Mouse (Mus musculus) intestine, embryonic 14.5 days (tissue): ENCODE data around the gene Lrch3. TPM values are rescaled to one million over a fixed set of nuclear protein-coding genes. Genes with fewer than 3 reads are reported as not detected.

Experiments used
- ATAC-seq: fragments of 200-750 bp; cut with Nextera tagmentation; replicated peaks from 2 replicates; pipeline ENCODE4 v1.8.0; 2017; ENCODE audit warnings: low read depth, moderate number of reproducible peaks, moderate TSS enrichment, moderate library complexity; ENCODE audit not compliant: low FRiP score, low TSS enrichment
- DNase-seq: peaks from one replicate; pipeline ENCODE4 v3.0.0-alpha.2; 2018; ENCODE audit warnings: low spot score
- H3K27ac ChIP-seq: fragments of 300-500 bp; sonication (generic); 2 replicates; pipeline ENCODE4 v1.5.1; 2014; ENCODE audit warnings: low read depth, mild to moderate bottlenecking, control low read depth
- H3K27me3 ChIP-seq: fragments of 300-500 bp; sonication (generic); replicated peaks from 2 replicates; pipeline ENCODE4 v1.6.1; 2014; ENCODE audit warnings: low read length, control low read depth; ENCODE audit not compliant: control insufficient read depth, insufficient read depth
- H3K36me3 ChIP-seq: fragments of 300-500 bp; sonication (generic); 2 replicates; pipeline ENCODE4 v1.6.1; 2014; ENCODE audit warnings: low read length, control low read depth; ENCODE audit not compliant: control insufficient read depth, insufficient read depth
- H3K4me1 ChIP-seq: fragments of 300-500 bp; sonication (generic); replicated peaks from 2 replicates; pipeline ENCODE4 v1.6.1; 2014; ENCODE audit warnings: low read length, control low read depth, mixed read lengths; ENCODE audit not compliant: control insufficient read depth, insufficient read depth
- H3K4me2 ChIP-seq: fragments of 300-500 bp; sonication (generic); 2 replicates; pipeline ENCODE4 v1.6.1; 2014; ENCODE audit warnings: low read length
- H3K4me3 ChIP-seq: fragments of 300-500 bp; sonication (generic); 2 replicates; pipeline ENCODE4 v1.5.1; 2014; ENCODE audit warnings: low read depth, low read length, control low read depth, mixed read lengths
- H3K9ac ChIP-seq: fragments of 300-500 bp; sonication (generic); 2 replicates; pipeline ENCODE4 v1.6.1; 2014; ENCODE audit warnings: mild to moderate bottlenecking, low read length
- H3K9me3 ChIP-seq: fragments of 300-500 bp; sonication (generic); 2 replicates; pipeline ENCODE4 v1.6.1; 2016; ENCODE audit warnings: low read length, control low read depth; ENCODE audit not compliant: control insufficient read depth
- WGBS: fragments of 180-500 bp; shearing (Covaris S2); extraction: QIAGEN DNeasy Blood & Tissue Kit; methylation state at CpG from one replicate; pipeline ENCODE4 v1.1.7; 2014; 5-methylcytosine and 5-hydroxymethylcytosine counted together
- polyA plus RNA-seq: library from polyadenylated mRNA; unstranded; fragments of >200 nt; fragmentation: Nextera tagmentation; extraction: Ambion mirVana; gene quantifications from 2 replicates; pipeline ENCODE4 v1.2.1, GENCODE M21; 2014

Gene Lrch3
- polyA plus RNA-seq, 1 experiment from 2014 or later, result 22.1 TPM

DNA sequence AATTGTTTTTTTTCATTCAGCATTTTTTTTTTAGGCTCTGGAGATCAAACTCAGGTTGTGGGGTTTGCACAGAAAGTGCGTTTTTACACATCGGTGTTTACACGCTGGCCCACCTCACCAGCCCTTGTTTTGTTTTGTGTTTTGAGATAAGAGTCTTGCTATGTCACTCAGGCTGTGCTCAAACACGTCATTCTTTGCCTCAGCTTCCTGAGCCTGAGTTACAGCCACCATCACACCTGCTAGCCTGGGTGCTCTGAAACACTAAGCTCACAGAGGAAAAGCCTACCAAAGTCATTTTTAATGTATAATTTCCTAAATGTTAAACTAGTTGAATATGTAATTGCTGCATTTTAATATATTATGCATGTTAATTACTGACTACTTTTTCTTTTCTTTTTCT lies 67.5 kb downstream of the Lrch3 start:
- Histone ChIP-seq H3K36me3 (peaks cover 62% of the 10 kb centered on the region), H3K4me2 (no peak overlapping the region), H3K9ac (no peak overlapping the region), H3K4me1 (no peaks in the 10 kb centered on the region), H3K9me3 (no peaks in the 10 kb centered on the region), H3K4me3 (no peak overlapping the region), H3K27ac (no peak overlapping the region), H3K27me3 (no peaks in the 10 kb centered on the region)
- ATAC-seq, result no peak
- no peak for DNase-seq
- WGBS, result 89% methylated on average over 4 of the region's 4 CpGs

DNA sequence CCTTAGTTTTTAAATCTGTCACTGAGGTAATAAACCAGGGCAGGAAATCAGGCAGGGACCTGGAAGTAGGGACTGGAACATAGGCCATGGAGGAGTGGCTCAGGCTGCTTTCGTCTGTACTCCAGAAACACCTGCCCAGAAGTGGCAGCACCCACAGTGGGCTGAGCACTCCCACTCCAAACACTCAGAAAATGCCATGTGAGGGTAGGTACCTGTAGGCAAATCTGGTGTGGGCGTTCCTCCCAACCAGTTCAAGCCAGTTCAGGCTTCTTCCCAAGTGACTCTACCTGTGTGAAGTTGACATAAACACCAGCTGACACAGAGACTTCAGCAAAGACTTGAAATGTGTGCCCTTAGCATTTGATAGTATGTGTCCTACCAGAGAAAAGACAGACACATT lies 70.7 kb downstream of the Lrch3 start:
- Histone ChIP-seq H3K9ac (no peak overlapping the region), H3K27ac (no peak overlapping the region), H3K4me2 (no peak overlapping the region), H3K4me1 (no peaks in the 10 kb centered on the region), H3K9me3 (no peaks in the 10 kb centered on the region), H3K27me3 (no peaks in the 10 kb centered on the region), H3K4me3 (no peak overlapping the region), H3K36me3 (peaks cover 59% of the 10 kb centered on the region)
- WGBS, result 81% methylated on average over 2 of the region's 2 CpGs
- no peak for ATAC-seq
- DNase-seq, result no peak

DNA sequence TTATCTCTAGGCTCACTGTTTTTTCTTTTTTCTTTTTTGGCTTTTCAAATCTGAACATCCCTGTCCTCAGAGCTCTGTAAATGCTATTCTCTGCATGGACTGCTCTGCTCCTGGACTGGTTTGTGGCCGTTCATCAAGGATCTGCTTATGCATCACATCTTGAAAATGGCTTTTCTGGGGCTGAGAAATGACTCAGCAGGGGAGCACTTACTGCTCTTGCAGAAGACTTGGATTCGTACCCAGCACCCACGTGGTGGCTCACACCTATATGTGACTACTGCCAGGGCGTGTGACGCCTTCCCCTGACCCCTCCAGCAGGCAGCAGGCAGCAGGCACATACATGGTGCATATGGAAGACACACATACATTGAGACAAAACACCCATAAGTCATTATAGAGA lies 78.3 kb downstream of the Lrch3 start:
- no peak overlapping the region for H3K27ac ChIP-seq
- ATAC-seq (no peak), DNase-seq (no peak)
- no peak overlapping the region for H3K4me3 ChIP-seq
- 92% methylated on average over 5 of the region's 5 CpGs for WGBS
- H3K9ac ChIP-seq, result no peak overlapping the region
- no peaks in the 10 kb centered on the region for H3K27me3 ChIP-seq
- H3K36me3 ChIP-seq, result peaks cover 68% of the 10 kb centered on the region
- H3K4me1 ChIP-seq, result no peaks in the 10 kb centered on the region
- H3K4me2 ChIP-seq, result no peak overlapping the region
- no peaks in the 10 kb centered on the region for H3K9me3 ChIP-seq

DNA sequence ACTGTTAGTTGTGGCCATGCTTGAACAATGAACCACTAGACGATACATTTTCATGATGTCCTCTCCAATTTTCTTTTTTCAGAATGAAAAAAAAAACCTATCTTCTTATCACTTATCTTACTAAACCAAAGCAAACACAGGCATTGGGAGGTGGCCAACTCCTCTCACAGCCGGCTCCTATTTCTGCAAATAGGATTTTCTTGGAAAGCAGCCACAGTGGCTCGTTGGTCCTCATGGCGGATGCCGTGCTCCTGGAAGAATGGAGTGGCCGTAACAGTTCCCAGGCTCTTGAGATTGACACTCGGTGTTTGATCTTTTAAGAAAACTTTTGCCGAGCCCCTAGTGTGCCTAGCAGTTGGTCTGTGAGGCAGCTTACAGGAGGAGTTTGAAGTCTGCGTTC lies 91.3 kb downstream of the Lrch3 start:
- H3K27me3 ChIP-seq, result no peaks in the 10 kb centered on the region
- no peak overlapping the region for H3K9ac ChIP-seq
- H3K36me3 ChIP-seq, result peaks cover 78% of the 10 kb centered on the region
- H3K4me1 ChIP-seq, result no peaks in the 10 kb centered on the region
- H3K4me2 ChIP-seq, result no peak overlapping the region
- no peak for DNase-seq
- no peak overlapping the region for H3K27ac ChIP-seq
- no peaks in the 10 kb centered on the region for H3K9me3 ChIP-seq
- H3K4me3 ChIP-seq, result no peak overlapping the region
- no peak for ATAC-seq
- WGBS, result 53% methylated on average over 9 of the region's 9 CpGs

DNA sequence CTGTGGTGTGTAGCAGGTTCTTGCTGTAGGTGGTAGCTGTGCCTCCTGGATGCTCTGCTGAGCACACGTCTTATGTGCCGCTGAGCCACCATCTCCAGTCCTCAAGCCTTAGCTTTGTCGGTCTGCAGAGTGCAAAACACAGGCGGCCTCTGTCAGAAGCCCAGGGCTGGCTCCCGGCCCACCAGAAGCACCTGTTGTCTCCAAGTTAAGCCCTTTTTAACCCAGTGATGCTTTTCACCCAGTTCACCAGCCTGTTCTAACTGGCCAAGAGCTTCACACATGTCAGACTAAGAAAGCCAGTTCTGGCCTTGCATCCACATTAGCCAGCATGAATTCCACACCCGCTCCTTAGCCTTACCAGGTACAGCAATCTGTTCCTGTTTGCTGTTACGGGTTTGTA lies 93.0 kb downstream of the Lrch3 start:
- no peak for DNase-seq
- WGBS, result 94% methylated on average over 7 of the region's 7 CpGs
- H3K27me3 ChIP-seq, result no peaks in the 10 kb centered on the region

DNA sequence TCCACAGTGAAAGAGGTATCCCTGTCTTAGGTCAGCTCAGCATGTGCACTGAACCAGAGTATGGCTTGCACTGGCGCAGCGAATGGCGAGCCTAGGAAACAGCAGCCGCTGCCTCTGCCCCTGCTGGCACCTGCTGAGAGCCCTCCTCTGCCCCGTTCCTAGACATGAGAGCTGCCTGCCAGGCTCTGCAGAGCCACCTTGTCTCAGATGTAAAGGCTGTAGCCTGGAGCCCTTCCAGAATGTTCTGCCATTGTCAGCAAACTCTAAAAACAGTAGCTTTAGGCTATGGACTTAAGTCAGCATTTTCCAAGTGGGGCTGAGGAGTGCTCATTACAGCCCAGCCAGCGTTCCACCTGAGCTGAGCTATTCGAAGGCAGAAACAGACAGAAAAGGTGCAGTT lies 93.5 kb downstream of the Lrch3 start:
- Histone ChIP-seq H3K36me3 (peaks cover 71% of the 10 kb centered on the region), H3K9ac (no peak overlapping the region), H3K9me3 (no peaks in the 10 kb centered on the region), H3K4me3 (no peak overlapping the region), H3K4me2 (no peak overlapping the region), H3K4me1 (no peaks in the 10 kb centered on the region), H3K27ac (no peak overlapping the region), H3K27me3 (no peaks in the 10 kb centered on the region)
- no peak for ATAC-seq
- 93% methylated on average over 7 of the region's 7 CpGs for WGBS
- DNase-seq, result no peak

More for the DNA sequence above, 93.0 kb downstream of the Lrch3 start:
- Histone ChIP-seq H3K36me3 (peaks cover 69% of the 10 kb centered on the region), H3K4me2 (no peak overlapping the region), H3K9me3 (no peaks in the 10 kb centered on the region), H3K9ac (no peak overlapping the region), H3K27ac (no peak overlapping the region), H3K4me1 (no peaks in the 10 kb centered on the region), H3K4me3 (no peak overlapping the region)
- no peak for ATAC-seq

DNA sequence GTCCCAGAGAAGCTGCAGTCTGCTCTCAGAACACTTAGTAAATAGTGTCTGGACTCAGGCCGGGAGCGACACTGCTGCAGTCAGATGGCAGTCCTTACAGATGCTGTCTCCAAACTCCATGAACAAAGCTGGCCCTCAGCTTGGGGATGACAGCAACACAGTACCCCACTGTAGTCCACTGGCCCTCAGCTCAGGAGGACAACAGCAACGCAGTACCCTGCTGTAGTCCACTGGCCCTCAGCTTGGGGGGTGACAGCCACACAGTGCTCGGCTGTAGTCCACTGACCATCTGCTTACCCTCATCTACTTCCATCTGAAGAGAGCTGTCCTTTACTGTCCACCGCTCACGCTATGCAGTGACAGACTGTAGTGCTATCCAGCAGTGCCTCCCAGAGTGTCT lies 96.3 kb downstream of the Lrch3 start:
- H3K9me3 ChIP-seq, result no peaks in the 10 kb centered on the region
- WGBS, result 93% methylated on average over 6 of the region's 6 CpGs
- H3K27me3 ChIP-seq, result no peaks in the 10 kb centered on the region
- DNase-seq (no peak), ATAC-seq (no peak)
- H3K4me1 ChIP-seq, result no peaks in the 10 kb centered on the region
- H3K36me3 ChIP-seq, result peaks cover 84% of the 10 kb centered on the region
- H3K27ac ChIP-seq, result no peak overlapping the region
- no peak overlapping the region for H3K4me3 ChIP-seq
- H3K4me2 ChIP-seq, result no peak overlapping the region
- H3K9ac ChIP-seq, result no peak overlapping the region

DNA sequence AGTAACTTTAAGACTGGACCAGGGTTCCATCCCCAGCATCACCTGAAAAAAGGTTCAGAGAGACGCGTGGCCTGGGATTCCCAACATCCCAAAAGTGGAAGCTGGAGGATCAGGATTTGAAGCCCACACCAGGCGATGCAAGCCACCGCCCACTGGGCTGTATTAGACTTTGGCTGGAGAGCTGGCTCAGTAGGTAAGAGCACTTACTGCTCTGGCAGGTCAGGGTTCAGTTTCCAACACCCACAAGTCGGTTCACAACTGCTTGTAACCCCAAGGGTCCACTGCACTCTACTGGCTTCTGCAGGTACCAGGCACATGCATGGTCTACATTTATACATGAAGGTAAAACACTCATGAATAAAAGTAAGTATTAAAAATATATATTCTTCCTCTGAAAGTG lies 99.9 kb downstream of the Lrch3 start:
- Histone ChIP-seq H3K9ac (no peak overlapping the region), H3K4me2 (no peak overlapping the region), H3K27ac (no peak overlapping the region), H3K27me3 (no peaks in the 10 kb centered on the region), H3K4me1 (no peaks in the 10 kb centered on the region), H3K4me3 (no peak overlapping the region), H3K36me3 (peaks cover 55% of the 10 kb centered on the region), H3K9me3 (no peaks in the 10 kb centered on the region)
- DNase-seq (no peak), ATAC-seq (no peak)
- WGBS, result 93% methylated on average over 5 of the region's 5 CpGs

DNA sequence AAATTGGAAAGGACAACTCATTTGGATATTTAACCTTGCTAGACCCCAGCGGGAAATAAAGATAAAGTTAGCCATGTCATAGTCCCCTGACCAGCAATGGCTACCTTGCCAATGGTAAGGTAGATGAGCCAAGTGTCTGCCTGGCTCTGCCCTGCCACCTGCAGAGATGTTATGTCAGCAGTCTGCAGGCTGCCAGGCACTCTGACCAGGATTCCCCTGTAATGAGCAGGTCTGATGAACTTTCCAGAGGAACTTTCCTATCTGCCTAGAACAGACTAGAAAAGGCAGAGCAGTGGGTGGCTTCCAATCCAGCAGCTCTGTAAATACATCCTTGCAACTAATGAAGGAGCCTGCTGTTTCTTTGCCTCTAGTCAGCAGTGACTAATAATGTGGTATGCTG lies 101.0 kb downstream of the Lrch3 start:
- DNase-seq (no peak), ATAC-seq (no peak)
- no peaks in the 10 kb centered on the region for H3K27me3 ChIP-seq
- H3K36me3 ChIP-seq, result peaks cover 45% of the 10 kb centered on the region
- H3K9me3 ChIP-seq, result no peaks in the 10 kb centered on the region
- no peak overlapping the region for H3K4me3 ChIP-seq
- H3K4me1 ChIP-seq, result no peaks in the 10 kb centered on the region
- 91% methylated on average over 1 of the region's 1 CpGs for WGBS
- no peak overlapping the region for H3K27ac ChIP-seq
- H3K4me2 ChIP-seq, result no peak overlapping the region
- H3K9ac ChIP-seq, result no peak overlapping the region
